Mouse (Mus musculus) heart, embryonic 12.5 days (tissue): Measurements from ENCODE around the gene Rrm1. TPM values are rescaled to one million over a fixed set of nuclear protein-coding genes. Genes with fewer than 3 reads are reported as not detected.

Source experiments
- ATAC-seq: fragments of 200-750 bp; cut with Nextera tagmentation; 2 replicates; pipeline ENCODE4 v1.8.0; 2017; ENCODE audit warnings: moderate TSS enrichment, moderate library complexity; ENCODE audit not compliant: insufficient number of reproducible peaks, low FRiP score
- H3K27ac ChIP-seq: fragments of 300-500 bp; sonication (generic); 2 replicates; pipeline ENCODE4 v1.5.1; 2016; ENCODE audit warnings: mild to moderate bottlenecking, moderate library complexity; ENCODE audit not compliant: poor library complexity, severe bottlenecking
- H3K27me3 ChIP-seq: fragments of 300-500 bp; sonication (generic); replicated peaks from 2 replicates; pipeline ENCODE4 v1.6.1; 2016; ENCODE audit warnings: mild to moderate bottlenecking, moderate library complexity
- H3K36me3 ChIP-seq: fragments of 300-500 bp; sonication (generic); 2 replicates; pipeline ENCODE4 v1.6.1; 2016; ENCODE audit warnings: mild to moderate bottlenecking, moderate library complexity
- H3K4me1 ChIP-seq: fragments of 300-500 bp; sonication (generic); replicated peaks from 2 replicates; pipeline ENCODE4 v1.6.1; 2016; ENCODE audit warnings: mild to moderate bottlenecking
- H3K4me2 ChIP-seq: fragments of 300-500 bp; sonication (generic); 2 replicates; pipeline ENCODE4 v1.6.1; 2016; ENCODE audit warnings: mild to moderate bottlenecking, moderate library complexity
- H3K4me3 ChIP-seq: fragments of 300-500 bp; sonication (generic); 2 replicates; pipeline ENCODE4 v1.5.1; 2016; ENCODE audit warnings: mild to moderate bottlenecking
- H3K9ac ChIP-seq: fragments of 300-500 bp; sonication (generic); 2 replicates; pipeline ENCODE4 v1.6.1; 2016; ENCODE audit warnings: mild to moderate bottlenecking, moderate library complexity
- H3K9me3 ChIP-seq: fragments of 300-500 bp; sonication (generic); replicated peaks from 2 replicates; pipeline ENCODE4 v1.6.1; 2016; ENCODE audit warnings: mild to moderate bottlenecking, moderate library complexity
- WGBS: fragments of 180-500 bp; shearing (Covaris S2); methylation state at CpG from one replicate; pipeline ENCODE4 v1.1.7; 2016; 5-methylcytosine and 5-hydroxymethylcytosine counted together
- polyA plus RNA-seq: library from polyadenylated mRNA; unstranded; fragments of >200 nt; fragmentation: Nextera tagmentation; extraction: Ambion mirVana; gene quantifications from 2 replicates; pipeline ENCODE4 v1.2.1, GENCODE M21; 2016

The Rrm1 gene
- polyA plus RNA-seq, 1 experiment from 2014 or later = 134 TPM

- Histone ChIP-seq H3K27ac (no peak overlapping the region), H3K9me3 (no peaks in the 10 kb centered on the region), H3K27me3 (peaks cover 11% of the 10 kb centered on the region), H3K4me3 (no peak overlapping the region), H3K36me3 (no peaks in the 10 kb centered on the region), H3K4me1 (no peaks in the 10 kb centered on the region), H3K9ac (no peak overlapping the region), H3K4me2 (no peak overlapping the region)
- peak; percentile 43; the same call in 1 of the 2 replicates for ATAC-seq
- 39% methylated on average over 3 of the region's 3 CpGs for WGBS
Measured at GRCm38 (mm10) chr7:102506848-102507247, 65.4 kb downstream of the Rrm1 start.

- Histone ChIP-seq H3K9me3 (no peaks in the 10 kb centered on the region), H3K27me3 (peaks cover 12% of the 10 kb centered on the region), H3K4me3 (no peak overlapping the region), H3K4me2 (no peak overlapping the region), H3K36me3 (no peaks in the 10 kb centered on the region), H3K27ac (no peak overlapping the region), H3K4me1 (no peaks in the 10 kb centered on the region), H3K9ac (no peak overlapping the region)
- 85% methylated on average over 9 of the region's 9 CpGs for WGBS
- no peak for ATAC-seq
Measured at GRCm38 (mm10) chr7:102508066-102508465, 66.6 kb downstream of the Rrm1 start.

GRCm38 (mm10) chr7:102508666-102509065 lies 67.2 kb downstream of the Rrm1 start:
- Histone ChIP-seq H3K4me3 (no peak overlapping the region), H3K4me1 (no peaks in the 10 kb centered on the region), H3K9ac (no peak overlapping the region), H3K4me2 (no peak overlapping the region), H3K27ac (no peak overlapping the region), H3K36me3 (no peaks in the 10 kb centered on the region), H3K27me3 (peaks cover 12% of the 10 kb centered on the region), H3K9me3 (no peaks in the 10 kb centered on the region)
- WGBS = 82% methylated on average over 6 of the region's 6 CpGs
- no peak for ATAC-seq

GRCm38 (mm10) chr7:102509726-102510125 lies 68.2 kb downstream of the Rrm1 start:
- ATAC-seq = no peak
- no peak overlapping the region for H3K4me2 ChIP-seq
- WGBS = 83% methylated on average over 7 of the region's 7 CpGs

GRCm38 (mm10) chr7:102511927-102512326 lies 70.4 kb downstream of the Rrm1 start:
- H3K36me3 ChIP-seq = no peaks in the 10 kb centered on the region
- no peaks in the 10 kb centered on the region for H3K9me3 ChIP-seq
- no peak overlapping the region for H3K9ac ChIP-seq
- peaks cover 2% of the 10 kb centered on the region; the same call in 1 of the 2 replicates for H3K4me1 ChIP-seq
- peaks cover 41% of the 10 kb centered on the region for H3K27me3 ChIP-seq
- WGBS = 86% methylated on average over 10 of the region's 10 CpGs
- no peak overlapping the region for H3K27ac ChIP-seq
- no peak for ATAC-seq
- H3K4me2 ChIP-seq = no peak overlapping the region
- H3K4me3 ChIP-seq = no peak overlapping the region

More at GRCm38 (mm10) chr7:102509726-102510125, 68.2 kb downstream of the Rrm1 start:
- Histone ChIP-seq H3K9ac (no peak overlapping the region), H3K27me3 (peaks cover 21% of the 10 kb centered on the region), H3K36me3 (no peaks in the 10 kb centered on the region), H3K4me1 (no peaks in the 10 kb centered on the region), H3K27ac (no peak overlapping the region), H3K4me3 (no peak overlapping the region), H3K9me3 (no peaks in the 10 kb centered on the region)

- Histone ChIP-seq H3K4me2 (peak overlapping the region; percentile 94), H3K27me3 (peaks cover 41% of the 10 kb centered on the region), H3K4me1 (peaks cover 2% of the 10 kb centered on the region; the same call in 1 of the 2 replicates), H3K36me3 (no peaks in the 10 kb centered on the region), H3K9me3 (no peaks in the 10 kb centered on the region), H3K9ac (peak overlapping the region; percentile 81), H3K4me3 (peak overlapping the region; percentile 58), H3K27ac (no peak overlapping the region)
- peak; percentile 87 for ATAC-seq
- WGBS = under 1% methylated on average over 54 of the region's 54 CpGs
Measured at GRCm38 (mm10) chr7:102512814-102513435, 71.4 kb downstream of the Rrm1 start.

GRCm38 (mm10) chr7:102514144-102514543 lies 72.6 kb downstream of the Rrm1 start:
- 34% methylated on average over 4 of the region's 4 CpGs for WGBS
- Histone ChIP-seq H3K27me3 (peaks cover 41% of the 10 kb centered on the region), H3K4me3 (no peak overlapping the region), H3K9me3 (no peaks in the 10 kb centered on the region), H3K9ac (no peak overlapping the region), H3K4me1 (peaks cover 2% of the 10 kb centered on the region; the same call in 1 of the 2 replicates), H3K27ac (no peak overlapping the region), H3K36me3 (no peaks in the 10 kb centered on the region), H3K4me2 (no peak overlapping the region)
- ATAC-seq = no peak

GRCm38 (mm10) chr7:102516261-102517050 lies 75.0 kb downstream of the Rrm1 start:
- Histone ChIP-seq H3K4me3 (no peak overlapping the region), H3K27ac (no peak overlapping the region), H3K9ac (no peak overlapping the region), H3K4me2 (no peak overlapping the region), H3K9me3 (no peaks in the 10 kb centered on the region), H3K36me3 (no peaks in the 10 kb centered on the region), H3K4me1 (peaks cover 2% of the 10 kb centered on the region; the same call in 1 of the 2 replicates), H3K27me3 (peaks cover 40% of the 10 kb centered on the region)
- 66% methylated on average over 10 of the region's 10 CpGs for WGBS
- ATAC-seq = no peak

- no peak overlapping the region for H3K4me3 ChIP-seq
- 67% methylated on average over 2 of the region's 2 CpGs for WGBS
- no peaks in the 10 kb centered on the region for H3K9me3 ChIP-seq
- H3K27me3 ChIP-seq = peaks cover 35% of the 10 kb centered on the region; the same call in 1 of the 2 replicates
- no peak overlapping the region for H3K4me2 ChIP-seq
- H3K36me3 ChIP-seq = no peaks in the 10 kb centered on the region
- no peak overlapping the region for H3K27ac ChIP-seq
- peaks cover 2% of the 10 kb centered on the region; the same call in 1 of the 2 replicates for H3K4me1 ChIP-seq
- ATAC-seq = no peak
- no peak overlapping the region for H3K9ac ChIP-seq
Measured at GRCm38 (mm10) chr7:102517051-102517335, 75.5 kb downstream of the Rrm1 start.
